Mouse (Mus musculus): ENCODE measurements around the gene Btrc. TPM values are rescaled to one million over a fixed set of nuclear protein-coding genes. Genes with fewer than 3 reads are reported as not detected.

Gene Btrc
- polyA plus RNA-seq, 1 experiment, result 17.1 TPM

DNA sequence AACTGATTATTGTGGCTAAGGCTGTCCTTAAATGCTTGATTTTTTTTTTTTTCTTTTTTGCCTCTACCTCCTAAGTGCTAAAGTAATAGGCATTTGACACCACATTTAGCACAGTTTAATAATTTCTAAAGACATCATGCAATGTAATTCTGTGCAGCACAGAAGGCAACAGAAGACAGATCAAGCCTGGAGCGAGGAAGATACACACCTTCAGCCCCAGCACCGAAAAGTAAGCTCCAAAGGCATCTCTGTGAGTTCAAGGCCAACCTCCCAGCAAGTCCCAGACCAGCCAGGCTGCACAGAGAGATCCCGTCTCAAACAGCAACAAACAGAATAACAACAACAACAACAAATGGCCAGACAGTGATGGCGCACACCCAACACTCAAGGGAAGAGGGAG, 73.6 kb downstream of the Btrc start:
- DNase-seq, result no peak
- Histone ChIP-seq H3K4me1 (replicated peaks; ENCODE audit: control insufficient read depth, insufficient read depth, low read length) (no peaks in the 10 kb centered on the region), H3K27ac (ENCODE audit: control insufficient read depth, insufficient read depth, low read length) (no peak overlapping the region), H3K27me3 (ENCODE audit: control insufficient read depth, insufficient read depth, low read length) (no peaks in the 10 kb centered on the region), H3K36me3 (ENCODE audit: control insufficient read depth, insufficient read depth, low read length) (no peaks in the 10 kb centered on the region), H3K4me3 (ENCODE audit: control insufficient read depth, insufficient read depth, low read length) (no peak overlapping the region)
- no peak for TF ChIP-seq POLR2A (IDR thresholded peaks at IDR 0.05; ENCODE audit: control insufficient read depth, extremely low read depth, insufficient read depth, low read length, poor library complexity)
- TF ChIP-seq CTCF (IDR thresholded peaks at IDR 0.05; ENCODE audit: borderline replicate concordance, control insufficient read depth, extremely low read depth, insufficient read depth, low read length, poor library complexity), result no peak
- 95% methylated on average over 4 of the region's 4 CpGs for WGBS

DNA sequence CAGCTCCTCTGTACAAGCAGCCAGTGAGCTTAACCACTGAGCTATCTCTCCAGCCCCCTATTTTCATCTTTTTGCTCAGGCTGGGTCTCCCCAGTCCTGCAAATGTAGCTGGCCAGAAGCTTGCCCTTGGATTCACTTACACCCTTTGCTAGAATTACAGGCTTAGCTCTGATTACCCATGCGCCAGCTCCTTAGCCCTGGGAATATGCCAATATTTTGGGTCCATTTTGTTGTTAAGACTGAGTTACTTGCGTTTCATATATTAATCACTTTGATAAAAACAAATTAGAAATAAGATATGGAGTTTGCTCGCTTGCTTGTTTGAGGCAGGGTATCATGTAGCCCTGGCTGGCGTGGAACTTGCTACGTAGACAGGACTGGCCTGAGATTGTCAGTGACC, 74.7 kb downstream of the Btrc start:
- DNase-seq, result no peak
- H3K4me1 ChIP-seq (replicated peaks; ENCODE audit: control insufficient read depth, insufficient read depth, low read length), result no peaks in the 10 kb centered on the region
- no peak overlapping the region for H3K27ac ChIP-seq (ENCODE audit: control insufficient read depth, insufficient read depth, low read length)
- TF ChIP-seq POLR2A (IDR thresholded peaks at IDR 0.05; ENCODE audit: control insufficient read depth, extremely low read depth, insufficient read depth, low read length, poor library complexity) (no peak), CTCF (IDR thresholded peaks at IDR 0.05; ENCODE audit: borderline replicate concordance, control insufficient read depth, extremely low read depth, insufficient read depth, low read length, poor library complexity) (no peak)
- no peak overlapping the region for H3K4me3 ChIP-seq (ENCODE audit: control insufficient read depth, insufficient read depth, low read length)
- no peaks in the 10 kb centered on the region for H3K27me3 ChIP-seq (ENCODE audit: control insufficient read depth, insufficient read depth, low read length)
- H3K36me3 ChIP-seq (ENCODE audit: control insufficient read depth, insufficient read depth, low read length), result no peaks in the 10 kb centered on the region
- 98% methylated on average over 5 of the region's 5 CpGs for WGBS

DNA sequence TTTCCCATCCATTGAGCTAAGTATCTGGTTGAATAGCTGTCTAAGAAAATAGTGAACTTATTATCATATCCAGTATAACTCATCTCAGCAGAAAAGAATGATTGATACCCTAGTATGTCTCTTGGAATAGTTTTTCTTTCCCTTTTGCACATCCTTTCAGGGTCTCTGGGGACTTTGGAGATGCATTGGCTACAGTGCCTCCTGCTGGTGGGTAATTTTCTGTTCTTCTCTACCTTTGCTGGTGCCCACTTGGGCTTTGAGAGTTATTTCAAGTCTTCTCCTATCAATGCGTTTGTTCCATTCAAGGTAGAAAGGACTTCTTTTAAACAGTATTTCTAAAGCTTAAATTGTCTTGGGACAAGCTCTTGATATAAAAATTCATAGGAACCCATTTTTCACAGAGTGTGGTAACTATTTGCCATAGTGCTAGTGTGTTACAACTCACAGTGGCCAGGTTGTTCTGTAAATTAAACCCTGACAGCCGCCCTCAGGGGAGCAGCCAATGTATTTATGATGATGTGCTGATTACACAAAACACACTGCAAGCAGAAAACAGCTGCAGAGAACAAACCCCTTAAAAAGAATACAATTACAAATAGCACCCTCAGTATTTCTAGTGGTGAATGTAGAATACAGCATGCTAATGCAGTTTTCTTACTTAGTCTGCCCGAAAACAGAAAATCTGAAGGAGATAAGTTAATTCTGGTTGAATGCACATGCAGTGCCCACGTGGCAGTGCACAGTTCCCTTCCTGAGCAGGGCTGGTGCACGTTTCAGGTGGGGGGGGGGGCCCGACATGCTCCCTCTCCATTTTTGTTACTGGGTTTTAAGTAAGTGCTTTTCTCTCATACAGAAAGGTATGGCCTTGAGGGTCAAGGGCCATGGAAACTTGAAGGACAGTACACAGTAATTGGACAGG, 75.7 kb downstream of the Btrc start:
- no peak for TF ChIP-seq CTCF (IDR thresholded peaks at IDR 0.05; ENCODE audit: borderline replicate concordance, control insufficient read depth, extremely low read depth, insufficient read depth, low read length, poor library complexity)
- TF ChIP-seq POLR2A (IDR thresholded peaks at IDR 0.05; ENCODE audit: control insufficient read depth, extremely low read depth, insufficient read depth, low read length, poor library complexity), result no peak
- H3K4me1 ChIP-seq (replicated peaks; ENCODE audit: control insufficient read depth, insufficient read depth, low read length), result no peaks in the 10 kb centered on the region
- H3K4me3 ChIP-seq (ENCODE audit: control insufficient read depth, insufficient read depth, low read length), result no peak overlapping the region
- WGBS, result 83% methylated on average over 6 of the region's 6 CpGs
- no peaks in the 10 kb centered on the region for H3K36me3 ChIP-seq (ENCODE audit: control insufficient read depth, insufficient read depth, low read length)
- H3K27me3 ChIP-seq (ENCODE audit: control insufficient read depth, insufficient read depth, low read length), result no peaks in the 10 kb centered on the region
- peak; percentile 11 for DNase-seq
- H3K27ac ChIP-seq (ENCODE audit: control insufficient read depth, insufficient read depth, low read length), result no peak overlapping the region

DNA sequence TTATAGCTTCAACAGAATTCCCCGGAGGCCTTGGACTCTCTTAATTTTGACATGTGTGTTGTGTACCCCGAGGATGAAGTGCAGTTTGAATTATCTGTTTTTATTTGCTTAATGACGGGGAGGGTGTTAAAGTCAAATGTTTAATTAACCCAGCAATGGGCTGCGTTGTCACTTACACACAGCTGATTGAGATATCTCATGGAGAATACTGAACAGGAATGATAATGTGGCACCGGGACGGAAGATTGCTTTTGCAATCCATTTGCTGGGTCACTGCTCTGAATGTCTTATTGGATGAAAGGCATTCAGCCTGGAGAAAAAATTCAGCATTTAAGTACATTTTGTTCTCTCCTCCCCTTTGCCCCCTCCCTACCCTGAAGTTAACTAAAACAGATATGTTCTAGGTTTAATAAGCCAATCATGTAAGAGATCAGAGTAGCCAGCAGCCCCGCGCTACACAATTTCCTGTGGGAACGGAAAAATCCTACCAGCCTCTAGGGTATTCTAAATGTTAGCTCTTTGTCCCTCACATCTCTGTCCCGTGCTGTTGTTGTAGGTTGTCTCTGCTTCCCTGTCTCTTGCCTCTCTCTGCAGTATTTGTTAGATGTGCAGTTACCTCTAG, 77.1 kb downstream of the Btrc start:
- H3K4me3 ChIP-seq (ENCODE audit: control insufficient read depth, insufficient read depth, low read length), result no peak overlapping the region
- WGBS, result 89% methylated on average over 10 of the region's 10 CpGs

DNA sequence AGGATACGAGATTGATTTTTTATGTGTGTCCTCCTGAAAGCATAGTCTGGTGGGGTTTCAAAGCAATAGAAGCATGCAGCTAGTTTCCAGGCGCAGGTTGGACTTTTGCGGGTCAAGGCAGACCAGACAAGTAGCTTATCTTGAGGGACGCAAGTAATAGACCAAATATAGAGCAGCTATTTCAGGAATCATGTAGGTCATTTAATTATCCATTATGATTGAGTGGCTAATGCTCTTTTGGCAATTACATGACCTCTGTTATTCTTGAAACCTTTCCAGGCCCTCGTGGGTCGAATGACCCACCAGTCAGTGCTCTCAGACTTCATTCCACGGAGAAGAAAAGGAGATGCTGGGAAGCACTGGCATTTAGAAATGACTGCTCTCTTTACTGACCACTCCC, 78.2 kb downstream of the Btrc start:
- H3K36me3 ChIP-seq (ENCODE audit: control insufficient read depth, insufficient read depth, low read length), result no peaks in the 10 kb centered on the region
- 97% methylated on average over 7 of the region's 7 CpGs for WGBS
- H3K27ac ChIP-seq (ENCODE audit: control insufficient read depth, insufficient read depth, low read length), result no peak overlapping the region
- no peak overlapping the region for H3K4me3 ChIP-seq (ENCODE audit: control insufficient read depth, insufficient read depth, low read length)
- no peak for DNase-seq
- no peaks in the 10 kb centered on the region for H3K4me1 ChIP-seq (replicated peaks; ENCODE audit: control insufficient read depth, insufficient read depth, low read length)
- TF ChIP-seq CTCF (IDR thresholded peaks at IDR 0.05; ENCODE audit: borderline replicate concordance, control insufficient read depth, extremely low read depth, insufficient read depth, low read length, poor library complexity), result no peak
- no peak for TF ChIP-seq POLR2A (IDR thresholded peaks at IDR 0.05; ENCODE audit: control insufficient read depth, extremely low read depth, insufficient read depth, low read length, poor library complexity)
- no peaks in the 10 kb centered on the region for H3K27me3 ChIP-seq (ENCODE audit: control insufficient read depth, insufficient read depth, low read length)

More for the DNA sequence above, 77.1 kb downstream of the Btrc start:
- Histone ChIP-seq H3K27me3 (ENCODE audit: control insufficient read depth, insufficient read depth, low read length) (no peaks in the 10 kb centered on the region), H3K27ac (ENCODE audit: control insufficient read depth, insufficient read depth, low read length) (no peak overlapping the region), H3K36me3 (ENCODE audit: control insufficient read depth, insufficient read depth, low read length) (no peaks in the 10 kb centered on the region), H3K4me1 (replicated peaks; ENCODE audit: control insufficient read depth, insufficient read depth, low read length) (no peaks in the 10 kb centered on the region)
- no peak for TF ChIP-seq CTCF (IDR thresholded peaks at IDR 0.05; ENCODE audit: borderline replicate concordance, control insufficient read depth, extremely low read depth, insufficient read depth, low read length, poor library complexity)
- TF ChIP-seq POLR2A (IDR thresholded peaks at IDR 0.05; ENCODE audit: control insufficient read depth, extremely low read depth, insufficient read depth, low read length, poor library complexity), result no peak
- DNase-seq, result no peak

DNA sequence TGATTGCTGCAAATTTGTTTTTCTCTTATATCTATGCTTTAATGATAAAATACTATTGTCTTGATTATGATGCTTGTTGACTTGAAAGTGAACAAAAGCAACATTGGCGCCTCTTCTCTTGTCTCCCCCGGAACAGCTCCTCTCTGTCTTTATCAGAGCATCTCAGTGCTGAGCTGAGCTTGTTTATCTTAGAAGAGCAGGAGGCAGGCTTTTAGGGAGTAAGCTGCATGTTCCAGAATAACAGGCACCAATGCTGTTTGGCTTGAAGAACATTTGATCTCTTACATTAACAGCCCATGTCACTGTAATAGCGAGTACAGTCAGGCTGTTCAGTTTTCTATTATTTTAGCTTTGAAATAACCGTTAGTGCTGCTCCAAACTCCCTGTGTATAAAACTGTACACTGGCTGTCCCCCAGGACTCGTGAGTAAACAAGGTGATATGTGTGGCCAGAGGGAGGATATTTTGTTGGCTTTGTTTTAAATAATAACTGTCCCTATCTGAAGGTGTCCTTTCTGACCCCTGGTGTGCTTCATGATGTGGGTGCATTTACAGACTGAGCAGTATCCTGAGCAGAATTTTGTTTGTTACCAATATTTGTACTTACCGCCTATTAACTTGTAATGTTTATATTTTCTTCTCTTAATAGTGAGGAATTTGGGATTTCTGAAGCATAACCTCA, 81.9 kb downstream of the Btrc start:
- H3K27ac ChIP-seq (ENCODE audit: control insufficient read depth, insufficient read depth, low read length), result no peak overlapping the region
- TF ChIP-seq CTCF (IDR thresholded peaks at IDR 0.05; ENCODE audit: borderline replicate concordance, control insufficient read depth, extremely low read depth, insufficient read depth, low read length, poor library complexity), result no peak
- TF ChIP-seq POLR2A (IDR thresholded peaks at IDR 0.05; ENCODE audit: control insufficient read depth, extremely low read depth, insufficient read depth, low read length, poor library complexity), result no peak
- 92% methylated on average over 6 of the region's 6 CpGs for WGBS

More for the DNA sequence above, 81.9 kb downstream of the Btrc start:
- Histone ChIP-seq H3K4me1 (replicated peaks; ENCODE audit: control insufficient read depth, insufficient read depth, low read length) (no peaks in the 10 kb centered on the region), H3K4me3 (ENCODE audit: control insufficient read depth, insufficient read depth, low read length) (no peak overlapping the region), H3K36me3 (ENCODE audit: control insufficient read depth, insufficient read depth, low read length) (no peaks in the 10 kb centered on the region), H3K27me3 (ENCODE audit: control insufficient read depth, insufficient read depth, low read length) (no peaks in the 10 kb centered on the region)
- no peak for DNase-seq

Measured in thymus, adult 2 months (tissue).